Comparison of ENCODE assay signal across 9 mouse cellular contexts in genomic region chr8:87655946-87656345, GRCm38 (mm10).
DNase-seq lines count a peak whose midpoint lies in the region; ATAC-seq lines count a peak whose summit lies in the region.
"Had no signal": no experiment of that assay in that cellular context is flagged by ENCODE, and none has a peak within 500 bp of the region (broad histone marks: within the 10 kb centered on the region; RNA-seq: fewer than 3 reads in every experiment).

No protein-coding gene starts in this region.

- peaks cover 14% of the 10 kb centered on the region for H3K27me3 ChIP-seq in lung, embryonic 15.5 days
- peaks cover 16% of the 10 kb centered on the region for H3K27me3 ChIP-seq in intestine, embryonic 16.5 days (replicated peaks; ENCODE audit: control insufficient read depth, insufficient read depth, low read length)
- H3K27me3 ChIP-seq in neural tube, embryonic 14.5 days (ENCODE audit: control insufficient read depth, insufficient read depth, low read length): no peaks in the 10 kb centered on the region

- peaks cover 18% of the 10 kb centered on the region for H3K4me1 ChIP-seq in lung, embryonic 15.5 days
- H3K4me1 ChIP-seq in intestine, embryonic 16.5 days (ENCODE audit: control insufficient read depth, insufficient read depth, low read length): peaks cover 8% of the 10 kb centered on the region
- H3K4me1 ChIP-seq in neural tube, embryonic 14.5 days (ENCODE audit: control insufficient read depth, insufficient read depth, low read length): peaks cover 24% of the 10 kb centered on the region

- no peak overlapping the region for H3K27ac ChIP-seq in lung, embryonic 15.5 days
- no peak overlapping the region for H3K27ac ChIP-seq in intestine, embryonic 16.5 days (ENCODE audit: low read length)
- H3K27ac ChIP-seq in neural tube, embryonic 14.5 days (ENCODE audit: low read depth, low read length): no peak overlapping the region
- H3K27ac ChIP-seq: heart, embryonic 10.5 days had no signal

- H3K4me3 ChIP-seq in lung, embryonic 15.5 days: no peak overlapping the region
- H3K4me3 ChIP-seq in intestine, embryonic 16.5 days (ENCODE audit: low read length): no peak overlapping the region
- no peak overlapping the region for H3K4me3 ChIP-seq in neural tube, embryonic 14.5 days (ENCODE audit: low read depth, low read length)

- no peak for ATAC-seq in lung, embryonic 15.5 days (ENCODE audit: borderline replicate concordance, extremely low read depth, low FRiP score, low TSS enrichment)
- no peak for ATAC-seq in intestine, embryonic 16.5 days
- ATAC-seq in neural tube, embryonic 14.5 days (ENCODE audit: low read depth): no peak

- H3K9ac ChIP-seq in lung, embryonic 15.5 days: no peak overlapping the region
- no peak overlapping the region for H3K9ac ChIP-seq in intestine, embryonic 16.5 days (ENCODE audit: low read depth, low read length)
- H3K9ac ChIP-seq in neural tube, embryonic 14.5 days (replicated peaks; ENCODE audit: low read depth, low read length): no peak overlapping the region

- H3K36me3 ChIP-seq in lung, embryonic 15.5 days: no peaks in the 10 kb centered on the region
- no peaks in the 10 kb centered on the region for H3K36me3 ChIP-seq in intestine, embryonic 16.5 days (ENCODE audit: control insufficient read depth, insufficient read depth, low read length)
- H3K36me3 ChIP-seq in neural tube, embryonic 14.5 days (ENCODE audit: control insufficient read depth, insufficient read depth, low read length): no peaks in the 10 kb centered on the region
- H3K36me3 ChIP-seq: heart, embryonic 10.5 days had no signal

- DNase-seq in gastrocnemius, adult 18-20 months (ENCODE audit: low spot score): peak; percentile 72
- DNase-seq in gastrocnemius, postnatal 10 days: no peak
- DNase-seq in lung, postnatal 4 days: no peak
- no peak for DNase-seq in cerebellum, postnatal 36 days
- no peak for DNase-seq in left cerebral cortex, adult 11 months (ENCODE audit: low spot score)

- peak overlapping the region; percentile 85 for H3K4me2 ChIP-seq in lung, embryonic 15.5 days
- 0 out of 2 replicates have a peak overlapping the region, but pooled peaks have one; percentile 90 for H3K4me2 ChIP-seq in intestine, embryonic 16.5 days (ENCODE audit: low read depth, low read length)
- H3K4me2 ChIP-seq in neural tube, embryonic 14.5 days (ENCODE audit: low read depth, low read length): 0 out of 2 replicates have a peak overlapping the region, but pooled peaks have one; percentile 55

- 71% methylated on average over 9 of the region's 9 CpGs for WGBS in lung, embryonic 15.5 days
- 73% methylated on average over 9 of the region's 9 CpGs for WGBS in intestine, embryonic 16.5 days
- WGBS in neural tube, embryonic 14.5 days: 82% methylated on average over 9 of the region's 9 CpGs

- no peaks in the 10 kb centered on the region for H3K9me3 ChIP-seq in lung, embryonic 15.5 days
- H3K9me3 ChIP-seq in intestine, embryonic 16.5 days (ENCODE audit: control insufficient read depth, low read length): no peaks in the 10 kb centered on the region
- no peaks in the 10 kb centered on the region for H3K9me3 ChIP-seq in neural tube, embryonic 14.5 days (ENCODE audit: control insufficient read depth, low read length)
- H3K9me3 ChIP-seq: heart, embryonic 10.5 days had no signal
